Mouse (Mus musculus): Measurements from ENCODE around the gene Hist1h3h. TPM values are rescaled to one million over a fixed set of nuclear protein-coding genes. Genes with fewer than 3 reads are reported as not detected.
"Not testable (repeated sequence)": the region's sequence is repeated elsewhere in the genome, so short reads cannot be mapped to it uniquely, and the experiment has no call there.

The Hist1h3h gene
- polyA plus RNA-seq, 1 experiment from 2014 or later = 0.62 TPM

DNA sequence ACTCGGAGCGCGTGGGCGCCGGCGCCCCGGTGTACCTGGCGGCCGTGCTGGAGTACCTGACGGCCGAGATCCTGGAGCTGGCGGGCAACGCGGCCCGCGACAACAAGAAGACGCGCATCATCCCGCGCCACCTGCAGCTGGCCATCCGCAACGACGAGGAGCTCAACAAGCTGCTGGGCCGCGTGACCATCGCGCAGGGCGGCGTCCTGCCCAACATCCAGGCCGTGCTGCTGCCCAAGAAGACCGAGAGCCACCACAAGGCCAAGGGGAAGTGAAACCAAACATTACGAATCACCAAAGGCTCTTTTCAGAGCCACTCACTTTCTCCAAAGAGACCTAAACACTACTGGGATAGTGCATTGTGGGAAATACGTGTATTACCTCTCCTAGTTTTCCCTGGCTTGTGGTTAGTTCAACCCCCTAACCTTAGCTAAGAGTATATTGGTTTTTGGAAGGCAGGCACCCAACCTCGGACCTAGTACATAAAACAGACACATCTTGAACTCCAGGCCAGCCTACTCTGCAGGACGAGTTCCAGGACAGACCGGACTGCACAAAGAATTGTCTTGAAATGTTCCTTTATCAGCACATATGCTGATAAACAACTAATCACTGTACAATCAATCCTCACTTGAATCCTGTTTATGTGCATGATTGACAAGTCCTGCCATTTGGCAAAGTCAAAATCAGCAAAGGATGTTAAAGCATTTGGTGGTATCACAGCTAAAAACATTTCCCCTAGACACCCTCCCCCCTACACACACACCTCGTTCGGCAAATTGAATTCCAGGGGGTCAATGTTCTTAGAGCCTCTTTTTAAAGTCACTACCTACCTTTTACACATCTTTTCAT is 693 bp upstream of the Hist1h3h start:
- Histone ChIP-seq H3K4me1 (peaks cover 37% of the 10 kb centered on the region), H3K4me2 (peak overlapping the region; percentile 72), H3K27ac (replicated peaks) (peak overlapping the region; percentile 91), H3K9ac (peak overlapping the region; percentile 89), H3K4me3 (peak overlapping the region; percentile 55)
- not testable (repeated sequence) for H3K36me3 ChIP-seq; ATAC-seq (ENCODE audit: extremely low read depth, insufficient number of reproducible peaks, low FRiP score, low TSS enrichment); H3K27me3 ChIP-seq (replicated peaks); H3K9me3 ChIP-seq
- 1% methylated on average over 13 of the region's 38 CpGs for WGBS

- Histone ChIP-seq H3K27me3 (replicated peaks) (no peaks in the 10 kb centered on the region), H3K36me3 (no peaks in the 10 kb centered on the region), H3K4me1 (peaks cover 48% of the 10 kb centered on the region), H3K27ac (replicated peaks) (peak overlapping the region; percentile 73), H3K9ac (peak overlapping the region; percentile 87), H3K4me2 (peak overlapping the region; percentile 72), H3K9me3 (no peaks in the 10 kb centered on the region), H3K4me3 (peak overlapping the region; percentile 55)
- no peak for ATAC-seq (ENCODE audit: extremely low read depth, insufficient number of reproducible peaks, low FRiP score, low TSS enrichment)
- 65% methylated on average over 4 of the region's 4 CpGs for WGBS
Observed at GRCm38 (mm10) chr13:21718381-21719080, 1.1 kb downstream of the Hist1h3h start.

GRCm38 (mm10) chr13:21721107-21721756 is 3.8 kb downstream of the Hist1h3h start:
- 3% methylated on average over 24 of the region's 44 CpGs for WGBS
- not testable (repeated sequence) for H3K27me3 ChIP-seq (replicated peaks); H3K36me3 ChIP-seq; H3K9me3 ChIP-seq; ATAC-seq (ENCODE audit: extremely low read depth, insufficient number of reproducible peaks, low FRiP score, low TSS enrichment)
- H3K4me1 ChIP-seq = peaks cover 37% of the 10 kb centered on the region
- peak overlapping the region; percentile 82 for H3K9ac ChIP-seq
- H3K4me2 ChIP-seq = peak overlapping the region; percentile 70
- peak overlapping the region; percentile 87 for H3K27ac ChIP-seq (replicated peaks)
- peak overlapping the region; percentile 50 for H3K4me3 ChIP-seq

- Histone ChIP-seq H3K27ac (replicated peaks) (peak within 1 kb of the TSS; percentile 87), H3K4me3 (peak within 1 kb of the TSS; percentile 50), H3K4me2 (peak within 1 kb of the TSS; percentile 70), H3K4me1 (peaks cover 35% of the 10 kb centered on the region), H3K9ac (peak within 1 kb of the TSS; percentile 82)
- 1% methylated on average over 37 of the region's 37 CpGs for WGBS
- peak; percentile 82 for ATAC-seq (ENCODE audit: extremely low read depth, insufficient number of reproducible peaks, low FRiP score, low TSS enrichment)
- H3K36me3 ChIP-seq; H3K27me3 ChIP-seq (replicated peaks); H3K9me3 ChIP-seq: not testable (repeated sequence)
Observed at GRCm38 (mm10) chr13:21721757-21722372, 4.4 kb downstream of the Hist1h3h start, which contains the start of gene Hist1h2bm. Gene Hist1h2bm, plus strand, starts transcription at chr13:21722044.

- Histone ChIP-seq H3K4me2 (peak overlapping the region; percentile 70), H3K9ac (peak overlapping the region; percentile 77), H3K9me3 (no peaks in the 10 kb centered on the region), H3K27ac (replicated peaks) (peak overlapping the region; percentile 84), H3K36me3 (no peaks in the 10 kb centered on the region), H3K4me1 (peaks cover 32% of the 10 kb centered on the region), H3K27me3 (replicated peaks) (no peaks in the 10 kb centered on the region), H3K4me3 (peak overlapping the region; percentile 50)
- 4% methylated on average over 11 of the region's 11 CpGs for WGBS
- ATAC-seq (ENCODE audit: extremely low read depth, insufficient number of reproducible peaks, low FRiP score, low TSS enrichment) = no peak
Observed at GRCm38 (mm10) chr13:21722373-21722925, 5.0 kb downstream of the Hist1h3h start.

- no peak overlapping the region for H3K4me3 ChIP-seq
- no peaks in the 10 kb centered on the region for H3K9me3 ChIP-seq
- WGBS = 35% methylated on average over 5 of the region's 5 CpGs
- peak overlapping the region; percentile 84 for H3K27ac ChIP-seq (replicated peaks)
- peak overlapping the region; percentile 70 for H3K4me2 ChIP-seq
- H3K36me3 ChIP-seq = no peaks in the 10 kb centered on the region
- peak overlapping the region; percentile 77; the same call in 1 of the 2 replicates for H3K9ac ChIP-seq
- no peak for ATAC-seq (ENCODE audit: extremely low read depth, insufficient number of reproducible peaks, low FRiP score, low TSS enrichment)
- no peaks in the 10 kb centered on the region for H3K27me3 ChIP-seq (replicated peaks)
- peaks cover 29% of the 10 kb centered on the region for H3K4me1 ChIP-seq
Observed at GRCm38 (mm10) chr13:21722993-21723836, 5.8 kb downstream of the Hist1h3h start.

- Histone ChIP-seq H3K4me3 (no peak overlapping the region), H3K4me1 (peaks cover 2% of the 10 kb centered on the region), H3K27me3 (replicated peaks) (no peaks in the 10 kb centered on the region), H3K9ac (no peak overlapping the region), H3K4me2 (no peak overlapping the region), H3K27ac (replicated peaks) (no peak overlapping the region), H3K36me3 (no peaks in the 10 kb centered on the region), H3K9me3 (no peaks in the 10 kb centered on the region)
- ATAC-seq (ENCODE audit: extremely low read depth, insufficient number of reproducible peaks, low FRiP score, low TSS enrichment) = no peak
- WGBS = 41% methylated on average over 11 of the region's 11 CpGs
Observed at GRCm38 (mm10) chr13:21727948-21728572, 10.6 kb downstream of the Hist1h3h start.

DNA sequence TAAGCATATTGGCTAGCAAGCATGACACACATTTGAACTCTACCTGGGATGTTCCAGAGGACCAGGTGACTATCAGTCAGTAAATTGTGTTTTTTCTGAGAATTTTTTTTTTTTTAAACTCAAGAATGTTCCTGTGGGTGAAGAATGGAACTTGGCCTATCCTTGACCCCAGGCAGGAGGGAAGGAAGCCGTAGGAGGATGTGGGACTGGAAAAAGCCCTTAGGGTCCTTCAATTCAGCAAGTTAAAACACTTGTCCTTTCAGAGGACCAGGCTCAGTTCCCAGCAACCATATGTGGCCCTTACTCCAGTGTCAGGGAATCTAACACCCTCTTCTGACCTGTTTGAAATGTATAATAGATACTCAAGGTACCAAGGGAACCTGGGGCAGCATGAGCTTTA is 12.1 kb downstream of the Hist1h3h start:
- Histone ChIP-seq H3K4me2 (no peak overlapping the region), H3K4me1 (peaks cover 12% of the 10 kb centered on the region), H3K36me3 (no peaks in the 10 kb centered on the region), H3K27me3 (replicated peaks) (no peaks in the 10 kb centered on the region), H3K9me3 (no peaks in the 10 kb centered on the region), H3K27ac (replicated peaks) (no peak overlapping the region), H3K9ac (no peak overlapping the region), H3K4me3 (no peak overlapping the region)
- 48% methylated on average over 1 of the region's 1 CpGs for WGBS
- no peak for ATAC-seq (ENCODE audit: extremely low read depth, insufficient number of reproducible peaks, low FRiP score, low TSS enrichment)

DNA sequence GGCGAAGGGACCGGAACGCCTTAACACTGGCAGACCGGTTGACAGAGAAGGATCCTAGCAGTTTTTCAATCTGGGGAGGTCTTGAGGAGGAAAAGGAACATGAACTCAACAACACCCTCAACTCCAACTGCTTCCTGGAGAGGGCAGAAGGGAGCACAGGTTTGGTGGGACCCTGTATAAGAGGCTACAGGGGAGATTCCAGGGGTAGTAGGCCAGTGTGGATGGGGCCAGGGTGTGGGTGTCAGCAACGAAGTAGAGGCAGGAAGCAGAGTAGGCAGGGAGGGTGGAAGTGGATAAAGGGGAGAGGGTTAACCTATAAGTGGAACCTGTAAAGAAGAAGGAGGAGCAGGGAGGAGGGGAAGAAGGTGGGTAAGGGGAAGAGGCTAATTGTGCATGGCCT is 16.0 kb downstream of the Hist1h3h start:
- H3K27ac ChIP-seq (replicated peaks) = peak overlapping the region; percentile 95
- H3K9me3 ChIP-seq = no peaks in the 10 kb centered on the region
- peaks cover 21% of the 10 kb centered on the region for H3K4me1 ChIP-seq
- ATAC-seq (ENCODE audit: extremely low read depth, insufficient number of reproducible peaks, low FRiP score, low TSS enrichment) = no peak
- H3K9ac ChIP-seq = peak overlapping the region; percentile 84
- no peak overlapping the region for H3K4me3 ChIP-seq
- no peaks in the 10 kb centered on the region for H3K27me3 ChIP-seq (replicated peaks)
- no peak overlapping the region for H3K4me2 ChIP-seq
- no peaks in the 10 kb centered on the region for H3K36me3 ChIP-seq
- WGBS = 73% methylated on average over 5 of the region's 5 CpGs

Data from heart, embryonic 13.5 days (tissue).